Mouse (Mus musculus) neutrophil, adult 83 days (primary cell): ENCODE data around the gene Disc1. TPM values are rescaled to one million over a fixed set of nuclear protein-coding genes. Genes with fewer than 3 reads are reported as not detected.

Experiments
- total RNA-seq, 2 experiments: library from RNA; stranded (reverse); gene quantifications; one replicate each; pipeline ENCODE4 v1.2.4; 2023

Gene Disc1
- total RNA-seq = 1 to 10 TPM; 4.6 to 6.8 TPM

GRCm38 (mm10) chr8:125053505-125054435 lies at the start of gene Disc1:
Disc1 (plus strand) TSS chr8:125054195.

DNA sequence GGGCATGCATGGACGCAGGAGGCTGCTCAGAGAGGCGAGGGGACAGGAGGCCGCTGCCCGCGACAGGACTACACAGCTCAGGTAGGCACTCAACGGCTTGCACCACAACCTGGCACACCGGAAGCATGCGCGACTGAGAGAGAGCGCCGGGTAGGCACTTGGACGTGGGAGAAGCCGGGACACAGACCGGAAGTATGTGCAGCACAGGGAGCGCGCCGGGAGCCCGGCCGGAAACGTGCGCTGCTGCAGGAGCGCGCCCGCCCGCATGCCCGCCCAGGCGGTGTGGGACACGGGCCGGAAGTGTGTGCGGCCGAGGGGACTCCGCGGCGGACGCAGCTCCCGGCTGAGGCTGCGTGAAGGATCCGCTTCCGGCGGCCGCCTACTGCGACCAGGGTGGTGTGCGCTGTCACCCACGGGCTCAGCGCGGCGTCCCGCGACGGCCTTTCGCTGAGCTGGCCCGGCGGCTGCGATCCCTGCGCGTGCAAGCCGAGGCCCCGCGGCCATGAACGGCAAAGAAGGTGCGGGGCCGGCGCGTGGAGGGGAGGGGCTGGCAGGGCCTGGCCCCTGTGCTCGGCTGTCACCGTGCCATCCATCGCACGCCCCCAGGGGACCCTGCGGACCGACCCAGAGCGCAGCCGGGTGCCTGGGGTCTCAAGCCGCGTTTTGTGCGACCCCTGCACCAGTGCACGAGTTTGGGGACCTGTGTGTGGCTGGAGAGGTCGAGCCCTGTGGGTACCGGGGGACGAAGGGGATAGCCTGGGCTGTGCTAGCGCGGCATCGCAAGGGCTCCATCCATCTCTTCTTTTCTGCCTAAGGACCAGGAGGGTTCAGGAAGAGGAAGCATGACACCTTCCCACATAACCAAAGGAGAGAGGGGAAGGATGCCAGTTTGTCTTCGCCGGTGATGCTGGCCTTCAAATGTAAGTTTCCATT lies 41.0 kb upstream of the Disc1 start, which contains the start of gene Tsnax:
Tsnax (plus strand) TSS at position 303 of the 933 bp plus-strand sequence.

Other genes with a start within 250 kb of the Disc1 start
- 10 to 100 TPM; 34.7 to 40.6 TPM for gene Gnpat, start 191.2 kb upstream of the Disc1 start, total RNA-seq
- gene 2810004N23Rik, start 191.1 kb upstream of the Disc1 start, total RNA-seq = 1 to 10 TPM; 8.0 to 8.5 TPM
- gene Exoc8, start 156.5 kb upstream of the Disc1 start, total RNA-seq = 10 to 100 TPM; 16.3 to 17.5 TPM
- gene Sprtn, start 156.3 kb upstream of the Disc1 start, total RNA-seq = 10 to 100 TPM; 18.7 to 19.2 TPM
- gene Egln1, start 104.9 kb upstream of the Disc1 start, total RNA-seq = 10 to 100 TPM; 20.1 to 21.6 TPM
- 10 to 100 TPM; 19.6 to 19.9 TPM for gene Tsnax, start 41.2 kb upstream of the Disc1 start, total RNA-seq